Mouse (Mus musculus): ENCODE data around the gene Ddah1.

DNA sequence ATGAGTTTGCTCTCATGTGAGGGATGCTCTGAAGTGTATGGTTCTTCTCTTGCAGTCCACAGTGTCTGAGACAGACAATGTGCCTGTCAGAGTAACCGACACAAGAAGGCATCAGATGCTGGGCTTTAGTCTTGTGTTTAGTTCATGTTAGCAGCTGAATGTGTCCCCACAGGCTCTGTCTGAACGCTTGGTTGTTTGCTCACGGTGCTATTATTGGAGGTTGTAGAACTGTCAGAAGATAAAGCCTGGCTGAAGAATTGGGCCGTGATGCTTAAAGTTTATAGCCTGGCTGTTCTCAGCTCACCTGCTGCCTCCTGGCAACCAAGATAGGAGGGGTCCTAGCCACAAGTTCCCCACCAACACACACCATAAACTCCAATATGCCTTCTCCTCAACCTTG is 104.0 kb downstream of the Ddah1 start:
- TF ChIP-seq POLR2A (IDR thresholded peaks at IDR 0.05; ENCODE audit: insufficient read depth, low read depth, low read length): no peak
- TF ChIP-seq CTCF (IDR thresholded peaks at IDR 0.05): no peak
- TF ChIP-seq EP300 (IDR thresholded peaks at IDR 0.05; ENCODE audit: insufficient read depth, low read depth, low read length): no peak
